Mouse (Mus musculus) myocyte (in vitro differentiated cells): ENCODE measurements around the gene Cnpy2. TPM values are rescaled to one million over a fixed set of nuclear protein-coding genes. Genes with fewer than 3 reads are reported as not detected.
"Not testable (repeated sequence)": the region's sequence is repeated elsewhere in the genome, so short reads cannot be mapped to it uniquely, and the experiment has no call there.

ENCODE experiments used
- H3K27me3 ChIP-seq: one replicate; pipeline ENCODE4 v1.6.1; 2011; ENCODE audit not compliant: control insufficient read depth, insufficient read depth, insufficient read length
- H3K36me3 ChIP-seq: one replicate; pipeline ENCODE4 v1.6.1; 2011; ENCODE audit not compliant: control insufficient read depth, insufficient read depth
- H3K4me2 ChIP-seq: one replicate; pipeline ENCODE4 v1.6.1; 2011; ENCODE audit warnings: low read depth, control low read depth
- H3K4me3 ChIP-seq: one replicate; pipeline ENCODE4 v1.5.1; 2011; ENCODE audit warnings: mild to moderate bottlenecking, control low read depth, moderate library complexity
- H3K79me2 ChIP-seq: one replicate; pipeline ENCODE4 v1.6.1; 2011; ENCODE audit not compliant: control insufficient read depth, insufficient read depth
- H3ac ChIP-seq: one replicate; pipeline ENCODE4 v1.6.1; 2011; ENCODE audit not compliant: control insufficient read depth, insufficient read length
- CEBPB ChIP-seq: IDR thresholded peaks from 2 replicates; pipeline ENCODE4 v1.6.1; 2011; ENCODE audit warnings: mild to moderate bottlenecking, moderate library complexity; ENCODE audit not compliant: poor library complexity, insufficient read depth, severe bottlenecking
- E2F4 ChIP-seq: IDR thresholded peaks from one replicate; pipeline ENCODE4 v1.6.1; 2011; ENCODE audit warnings: mild to moderate bottlenecking, control low read depth, moderate library complexity; ENCODE audit not compliant: insufficient read depth
- MAX ChIP-seq: IDR thresholded peaks from one replicate; pipeline ENCODE4 v1.6.1; 2011; ENCODE audit warnings: low read depth, mild to moderate bottlenecking, control low read depth
- MYOD1 ChIP-seq, 3 experiments: IDR thresholded peaks; one replicate each; pipeline ENCODE4 v1.6.1; 2011; ENCODE audit warnings: control low read depth in 2 of 3, low read depth in 2 of 3, mild to moderate bottlenecking in 2 of 3, moderate library complexity in 1 of 3; ENCODE audit not compliant: insufficient read length in 2 of 3, control insufficient read depth in 1 of 3
- MYOG ChIP-seq, 3 experiments: IDR thresholded peaks; one replicate each; pipeline ENCODE4 v1.6.1; 2011; ENCODE audit warnings: control low read depth in 2 of 3, low read depth in 2 of 3, mild to moderate bottlenecking in 2 of 3; ENCODE audit not compliant: insufficient read length in 2 of 3, control insufficient read depth in 1 of 3, insufficient read depth in 1 of 3
- POLR2A ChIP-seq: IDR thresholded peaks from one replicate; pipeline ENCODE4 v1.6.1; 2011; ENCODE audit warnings: low read depth, mild to moderate bottlenecking, control low read depth, moderate library complexity; ENCODE audit not compliant: insufficient read length
- POLR2AphosphoS2 ChIP-seq: IDR thresholded peaks from one replicate; pipeline ENCODE4 v1.6.1; 2011; ENCODE audit warnings: low read depth, control low read depth; ENCODE audit not compliant: insufficient read length
- REST ChIP-seq: IDR thresholded peaks from one replicate; pipeline ENCODE4 v1.6.1; 2011; ENCODE audit warnings: mild to moderate bottlenecking, control low read depth, moderate library complexity; ENCODE audit not compliant: insufficient read depth, insufficient read length
- SRF ChIP-seq: IDR thresholded peaks from one replicate; pipeline ENCODE4 v1.6.1; 2011; ENCODE audit warnings: low read depth; ENCODE audit not compliant: control insufficient read depth, insufficient read length
- TCF12 ChIP-seq: IDR thresholded peaks from one replicate; pipeline ENCODE4 v1.6.1; 2011; ENCODE audit warnings: mild to moderate bottlenecking, control low read depth; ENCODE audit not compliant: poor library complexity, insufficient read depth, severe bottlenecking
- TCF3 ChIP-seq: IDR thresholded peaks from one replicate; pipeline ENCODE4 v1.6.1; 2011; ENCODE audit warnings: low read depth, control low read depth; ENCODE audit not compliant: insufficient read length
- USF1 ChIP-seq: IDR thresholded peaks from one replicate; pipeline ENCODE4 v1.6.1; 2011; ENCODE audit warnings: low read depth, mild to moderate bottlenecking, control low read depth, moderate library complexity
- polyA plus RNA-seq: library from polyadenylated mRNA; unstranded; fragments of >200 nt; fragmentation: generic; extraction: Trizol; gene quantifications from one replicate; pipeline ENCODE4 v1.2.1, GENCODE M21; 2012; ENCODE audit warnings: missing spikeins

Cnpy2 gene
- polyA plus RNA-seq, 1 experiment = 91.8 TPM

GRCm38 (mm10) chr10:128281682-128282081 is 40.6 kb upstream of the Cnpy2 start:
- Histone ChIP-seq H3K36me3 (peaks cover 20% of the 10 kb centered on the region), H3K4me3 (no peak overlapping the region), H3K27me3 (no peaks in the 10 kb centered on the region), H3K4me2 (no peak overlapping the region), H3K79me2 (no peaks in the 10 kb centered on the region), H3ac (no peak overlapping the region)
- TF ChIP-seq TCF3 = no peak
- TF ChIP-seq USF1 = no peak
- no peak for TF ChIP-seq MAX
- TF ChIP-seq MYOG (IDR thresholded peaks at IDR 0.05; ENCODE audit: control insufficient read depth in 1 of 3, insufficient read depth in 1 of 3, insufficient read length in 2 of 3, low read depth in 2 of 3) = no peak
- no peak for TF ChIP-seq MYOD1 (IDR thresholded peaks at IDR 0.05; ENCODE audit: control insufficient read depth in 1 of 3, insufficient read length in 2 of 3, low read depth in 2 of 3)
- TF ChIP-seq TCF12 = no peak
- TF ChIP-seq SRF = no peak
- no peak for TF ChIP-seq E2F4
- no peak for TF ChIP-seq POLR2AphosphoS2
- no peak for TF ChIP-seq CEBPB
- TF ChIP-seq POLR2A = no peak
- no peak for TF ChIP-seq REST

- TF ChIP-seq REST = no peak
- TF ChIP-seq CEBPB = no peak
- TF ChIP-seq E2F4 = no peak
- no peak for TF ChIP-seq TCF3
- no peak for TF ChIP-seq POLR2A
- no peak for TF ChIP-seq MYOD1 (IDR thresholded peaks at IDR 0.05; ENCODE audit: control insufficient read depth in 1 of 3, insufficient read length in 2 of 3, low read depth in 2 of 3)
- TF ChIP-seq MYOG (IDR thresholded peaks at IDR 0.05; ENCODE audit: control insufficient read depth in 1 of 3, insufficient read depth in 1 of 3, insufficient read length in 2 of 3, low read depth in 2 of 3) = no peak
- TF ChIP-seq SRF = no peak
- TF ChIP-seq MAX = no peak
- TF ChIP-seq TCF12 = no peak
- H3K79me2 ChIP-seq = no peaks in the 10 kb centered on the region
- no peak overlapping the region for H3K4me2 ChIP-seq
- no peak overlapping the region for H3K4me3 ChIP-seq
- H3K36me3 ChIP-seq = peaks cover 15% of the 10 kb centered on the region
- H3ac ChIP-seq = no peak overlapping the region
- H3K27me3 ChIP-seq = no peaks in the 10 kb centered on the region
Measured at GRCm38 (mm10) chr10:128282886-128283450, 39.3 kb upstream of the Cnpy2 start.

GRCm38 (mm10) chr10:128283604-128284579 is 38.4 kb upstream of the Cnpy2 start:
- peaks cover 13% of the 10 kb centered on the region for H3K36me3 ChIP-seq
- TF ChIP-seq TCF3 (no peak), CEBPB (no peak), E2F4 (no peak), USF1 (no peak), TCF12 (no peak), REST (no peak), SRF (no peak), MAX (no peak), MYOD1 (IDR thresholded peaks at IDR 0.05; ENCODE audit: control insufficient read depth in 1 of 3, insufficient read length in 2 of 3, low read depth in 2 of 3) (no peak), POLR2A (no peak), MYOG (IDR thresholded peaks at IDR 0.05; ENCODE audit: control insufficient read depth in 1 of 3, insufficient read depth in 1 of 3, insufficient read length in 2 of 3, low read depth in 2 of 3) (no peak), POLR2AphosphoS2 (no peak)
- H3K4me3 ChIP-seq = no peak overlapping the region
- no peaks in the 10 kb centered on the region for H3K27me3 ChIP-seq
- no peak overlapping the region for H3K4me2 ChIP-seq
- H3ac ChIP-seq = no peak overlapping the region
- H3K79me2 ChIP-seq = no peaks in the 10 kb centered on the region

GRCm38 (mm10) chr10:128290594-128290993 is 31.7 kb upstream of the Cnpy2 start:
- not testable (repeated sequence) for H3K4me3 ChIP-seq, H3ac ChIP-seq, H3K79me2 ChIP-seq, H3K27me3 ChIP-seq, H3K4me2 ChIP-seq, H3K36me3 ChIP-seq
